Comparison of ENCODE assay signal across 8 mouse cellular contexts in the genomic region with DNA sequence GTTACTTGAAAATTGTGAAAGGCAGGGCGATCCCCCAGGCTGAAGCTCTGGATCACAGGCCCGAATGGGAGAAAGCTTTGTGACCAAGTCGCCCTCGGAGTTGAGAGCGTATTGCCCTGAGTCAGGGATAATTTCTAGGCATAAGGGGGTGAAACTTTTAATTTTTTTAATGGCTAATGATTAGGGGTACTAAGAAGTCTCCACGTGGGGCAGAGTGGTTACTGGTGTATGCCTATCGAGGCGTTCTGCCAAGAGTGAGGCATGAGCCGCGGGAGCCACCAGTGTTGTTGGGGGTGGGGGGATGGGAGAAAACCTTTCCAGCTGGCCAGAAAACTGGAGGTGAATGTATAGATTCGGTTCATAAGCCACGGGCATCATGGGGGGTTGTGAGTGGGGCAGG. TPM values are rescaled to one million over a fixed set of nuclear protein-coding genes. Genes with fewer than 3 reads are reported as not detected.
A peak's percentile ranks its signal among the peaks of the same experiment; 100 is the strongest.
DNase-seq lines count a peak whose midpoint lies in the region; ATAC-seq and TF ChIP-seq lines count a peak whose summit lies in the region.

No protein-coding gene starts in this region.

- H3K9me3 ChIP-seq in kidney, embryonic 15.5 days (replicated peaks), result no peaks in the 10 kb centered on the region
- no peaks in the 10 kb centered on the region for H3K9me3 ChIP-seq in forebrain, embryonic 16.5 days (ENCODE audit: control insufficient read depth, low read length)
- H3K9me3 ChIP-seq in liver, embryonic 12.5 days (replicated peaks), result no peaks in the 10 kb centered on the region

- H3K27ac ChIP-seq in kidney, embryonic 15.5 days, result peak overlapping the region; percentile 83
- H3K27ac ChIP-seq in bone marrow macrophage, adult 2 months (ENCODE audit: insufficient read depth, low read depth, low read length), result peak overlapping the region; percentile 74
- peak overlapping the region; percentile 63 for H3K27ac ChIP-seq in forebrain, embryonic 16.5 days (ENCODE audit: low read length)
- peak overlapping the region; percentile 75 for H3K27ac ChIP-seq in liver, embryonic 12.5 days

- peaks cover 43% of the 10 kb centered on the region for H3K4me1 ChIP-seq in kidney, embryonic 15.5 days
- H3K4me1 ChIP-seq in bone marrow macrophage, adult 2 months (ENCODE audit: control insufficient read depth, insufficient read depth, low read length), result peaks cover 25% of the 10 kb centered on the region
- peaks cover 15% of the 10 kb centered on the region for H3K4me1 ChIP-seq in forebrain, embryonic 16.5 days (replicated peaks; ENCODE audit: control insufficient read depth, insufficient read depth, low read length)
- H3K4me1 ChIP-seq in liver, embryonic 12.5 days, result peaks cover 56% of the 10 kb centered on the region

- intact Hi-C loops in left cerebral cortex, postnatal 25 days (cut with DNase I), result no loop called here

- H3K36me3 ChIP-seq in kidney, embryonic 15.5 days, result peaks cover 5% of the 10 kb centered on the region; the same call in 1 of the 2 replicates
- no peaks in the 10 kb centered on the region; the same call in 1 of the 2 replicates for H3K36me3 ChIP-seq in forebrain, embryonic 16.5 days (ENCODE audit: control insufficient read depth, insufficient read depth)
- peaks cover 29% of the 10 kb centered on the region for H3K36me3 ChIP-seq in liver, embryonic 12.5 days

- H3K27me3 ChIP-seq in kidney, embryonic 15.5 days, result no peaks in the 10 kb centered on the region
- H3K27me3 ChIP-seq in forebrain, embryonic 16.5 days (replicated peaks; ENCODE audit: control insufficient read depth, insufficient read depth, low read length), result no peaks in the 10 kb centered on the region
- peaks cover 16% of the 10 kb centered on the region; the same call in 1 of the 2 replicates for H3K27me3 ChIP-seq in liver, embryonic 12.5 days (replicated peaks)

- TF ChIP-seq CTCF in bone marrow macrophage, adult 2 months (IDR thresholded peaks at IDR 0.05; ENCODE audit: low read depth, low read length), result no peak

- ATAC-seq in kidney, embryonic 15.5 days (replicated peaks; ENCODE audit: low FRiP score), result 0 out of 2 replicates have a peak, but pooled peaks have one; percentile 19
- ATAC-seq in forebrain, embryonic 16.5 days, result no peak
- no peak for ATAC-seq in liver, embryonic 12.5 days

- H3K4me3 ChIP-seq in kidney, embryonic 15.5 days (replicated peaks), result peak overlapping the region; percentile 87
- H3K4me3 ChIP-seq in bone marrow macrophage, adult 2 months (ENCODE audit: insufficient read depth, low read length), result peak overlapping the region; percentile 99
- peak overlapping the region; percentile 87 for H3K4me3 ChIP-seq in forebrain, embryonic 16.5 days (replicated peaks; ENCODE audit: low read length)
- H3K4me3 ChIP-seq in liver, embryonic 12.5 days, result peak overlapping the region; percentile 85

- no peak for TF ChIP-seq POLR2A in bone marrow macrophage, adult 2 months (IDR thresholded peaks at IDR 0.05; ENCODE audit: borderline replicate concordance, low read depth, low read length)

- WGBS in kidney, embryonic 15.5 days, result 2% methylated on average over 12 of the region's 12 CpGs
- WGBS in forebrain, embryonic 16.5 days, result under 1% methylated on average over 12 of the region's 12 CpGs
- WGBS in liver, embryonic 12.5 days (ENCODE audit: insufficient replicate concordance), result under 1% methylated on average over 12 of the region's 12 CpGs

- no peak for DNase-seq in kidney, adult 9 months
- no peak for DNase-seq in urinary bladder, postnatal 36 days (ENCODE audit: low spot score in 2 of 2)
- no peak for DNase-seq in left cerebral cortex, postnatal 25 days (ENCODE audit: low spot score in 2 of 2)
- DNase-seq in left cerebral cortex, adult 18-20 months (ENCODE audit: low spot score in 2 of 2), result no peak

- peak overlapping the region; percentile 91 for H3K9ac ChIP-seq in kidney, embryonic 15.5 days
- H3K9ac ChIP-seq in forebrain, embryonic 16.5 days (replicated peaks; ENCODE audit: low read depth, low read length), result peak overlapping the region; percentile 81
- peak overlapping the region; percentile 85 for H3K9ac ChIP-seq in liver, embryonic 12.5 days

- H3K4me2 ChIP-seq in kidney, embryonic 15.5 days, result peak overlapping the region; percentile 81
- peak overlapping the region; percentile 75 for H3K4me2 ChIP-seq in forebrain, embryonic 16.5 days (ENCODE audit: low read length)
- peak overlapping the region; percentile 91 for H3K4me2 ChIP-seq in liver, embryonic 12.5 days

RNA-seq across cellular contexts. Expression of a gene that starts 1.9 kb away (rescaled TPM):
- polyA plus RNA-seq in kidney, embryonic 15.5 days (2015; fragmentation: Nextera tagmentation; extraction: Ambion mirVana), result 224 and 231 TPM in 2 replicates
- polyA plus RNA-seq in bone marrow macrophage, adult 2 months (2012; ENCODE audit: insufficient read depth, insufficient read length, missing spikeins), result 54.5 and 64.3 TPM in 2 replicates
- 96.9 and 103 TPM in 2 replicates for polyA plus RNA-seq in forebrain, embryonic 16.5 days (2015; fragmentation: Nextera tagmentation; extraction: Ambion mirVana)
- 176 and 179 TPM in 2 replicates for polyA plus RNA-seq in liver, embryonic 12.5 days (2016; fragmentation: Nextera tagmentation; extraction: Ambion mirVana)
- 10 to 100 TPM; 24.8 to 26.5 TPM for total RNA-seq in left cerebral cortex, postnatal 25 days (2021)
- total RNA-seq in left cerebral cortex, adult 18-20 months (2021), result 10 to 100 TPM; 24.3 to 27.2 TPM

RNA-seq across cellular contexts. Expression of a gene that starts 31.4 kb away (rescaled TPM):
- polyA plus RNA-seq in kidney, embryonic 15.5 days (2015; fragmentation: Nextera tagmentation; extraction: Ambion mirVana), result 19.4 and 20.3 TPM in 2 replicates
- 1.8 and 2.6 TPM in 2 replicates for polyA plus RNA-seq in bone marrow macrophage, adult 2 months (2012; ENCODE audit: insufficient read depth, insufficient read length, missing spikeins)
- 9.8 and 10.3 TPM in 2 replicates for polyA plus RNA-seq in forebrain, embryonic 16.5 days (2015; fragmentation: Nextera tagmentation; extraction: Ambion mirVana)
- 2.0 and 2.5 TPM in 2 replicates for polyA plus RNA-seq in liver, embryonic 12.5 days (2016; fragmentation: Nextera tagmentation; extraction: Ambion mirVana)
- total RNA-seq in left cerebral cortex, postnatal 25 days (2021), result 10 to 100 TPM; 48.8 to 51.4 TPM
- 10 to 100 TPM; 45.4 to 47.6 TPM for total RNA-seq in left cerebral cortex, adult 18-20 months (2021)
